In genomic region chr10:85184964-85185608, GRCm38 (mm10) we compare ENCODE assay signal across 8 mouse cellular contexts. TPM values are rescaled to one million over a fixed set of nuclear protein-coding genes. Genes with fewer than 3 reads are reported as not detected.
DNase-seq lines count a peak whose midpoint lies in the region; ATAC-seq and TF ChIP-seq lines count a peak whose summit lies in the region.

Gene Cry1, minus strand, starts transcription at chr10:85185064.

- TF ChIP-seq CTCF in embryonic fibroblast, embryonic 13.5 days (IDR thresholded peaks at IDR 0.05; ENCODE audit: borderline replicate concordance, insufficient read depth, low read length) = no peak
- TF ChIP-seq CTCF in spleen, adult 2 months (IDR thresholded peaks at IDR 0.05; ENCODE audit: extremely low read depth, insufficient read depth, insufficient read length, insufficient replicate concordance) = no peak

- DNase-seq in A20 (ENCODE audit: low read depth, low spot score) = peak; percentile 98
- DNase-seq in brain, adult 2 months (ENCODE audit: low read depth, low spot score) = peak; percentile 98
- peak; percentile 97 for DNase-seq in heart, embryonic 10.5 days (ENCODE audit: low spot score)
- DNase-seq in limb, embryonic 14.5 days (ENCODE audit: low spot score) = peak; percentile 97
- peak; percentile 90 to 97 for DNase-seq in spleen, adult 2 months (ENCODE audit: low read depth in 1 of 2, low spot score in 2 of 2)

- no peaks in the 10 kb centered on the region for H3K36me3 ChIP-seq in heart, embryonic 10.5 days
- H3K36me3 ChIP-seq in kidney, embryonic 14.5 days (ENCODE audit: control insufficient read depth, insufficient read depth, low read length) = no peaks in the 10 kb centered on the region
- no peaks in the 10 kb centered on the region for H3K36me3 ChIP-seq in limb, embryonic 14.5 days (ENCODE audit: control insufficient read depth, insufficient read depth, low read length)
- no peaks in the 10 kb centered on the region for H3K36me3 ChIP-seq in midbrain, embryonic 16.5 days (ENCODE audit: control insufficient read depth, insufficient read depth, low read length)
- H3K36me3 ChIP-seq in spleen, adult 2 months (ENCODE audit: control insufficient read depth, insufficient read depth, low read length) = no peaks in the 10 kb centered on the region

- peak; percentile 83 for TF ChIP-seq POLR2A in embryonic fibroblast, embryonic 13.5 days (IDR thresholded peaks at IDR 0.05; ENCODE audit: low read depth, low read length)
- TF ChIP-seq POLR2A in limb, embryonic 14.5 days (IDR thresholded peaks at IDR 0.05; ENCODE audit: borderline replicate concordance, extremely low read depth, insufficient read depth, insufficient read length) = peak; percentile 82; the same call in 1 of the 2 replicates
- TF ChIP-seq POLR2A in spleen, adult 2 months (IDR thresholded peaks at IDR 0.05; ENCODE audit: low read depth, low read length) = peak; percentile 66

- H3K4me2 ChIP-seq in kidney, embryonic 14.5 days (replicated peaks; ENCODE audit: low read depth, low read length) = peak within 1 kb of the TSS; percentile 93
- H3K4me2 ChIP-seq in limb, embryonic 14.5 days (replicated peaks; ENCODE audit: low read depth, low read length, severe bottlenecking) = peak within 1 kb of the TSS; percentile 73
- H3K4me2 ChIP-seq in midbrain, embryonic 16.5 days (ENCODE audit: low read length) = peak within 1 kb of the TSS; percentile 94

- H3K27me3 ChIP-seq in heart, embryonic 10.5 days (ENCODE audit: insufficient read depth, poor library complexity, severe bottlenecking) = no peaks in the 10 kb centered on the region
- H3K27me3 ChIP-seq in kidney, embryonic 14.5 days (ENCODE audit: control insufficient read depth, insufficient read depth, low read length) = no peaks in the 10 kb centered on the region
- H3K27me3 ChIP-seq in limb, embryonic 14.5 days (ENCODE audit: control insufficient read depth, insufficient read depth, low read length) = no peaks in the 10 kb centered on the region
- no peaks in the 10 kb centered on the region for H3K27me3 ChIP-seq in midbrain, embryonic 16.5 days (ENCODE audit: control insufficient read depth, insufficient read depth, low read depth, low read length)
- H3K27me3 ChIP-seq in spleen, adult 2 months (ENCODE audit: control insufficient read depth, insufficient read depth, low read length) = no peaks in the 10 kb centered on the region

- H3K27ac ChIP-seq in embryonic fibroblast, embryonic 13.5 days (ENCODE audit: insufficient read depth, low read length) = 0 out of 2 replicates have a peak within 1 kb of the TSS, but pooled peaks have one; percentile 28
- peak within 1 kb of the TSS; percentile 97 for H3K27ac ChIP-seq in heart, embryonic 10.5 days
- peak within 1 kb of the TSS; percentile 85 for H3K27ac ChIP-seq in kidney, embryonic 14.5 days (ENCODE audit: low read depth, low read length)
- peak within 1 kb of the TSS; percentile 88 for H3K27ac ChIP-seq in limb, embryonic 14.5 days (replicated peaks; ENCODE audit: low read depth, low read length)
- peak within 1 kb of the TSS; percentile 95 for H3K27ac ChIP-seq in midbrain, embryonic 16.5 days (ENCODE audit: low read length)
- peak within 1 kb of the TSS; percentile 100 for H3K27ac ChIP-seq in spleen, adult 2 months (ENCODE audit: insufficient read depth, low read length)

- under 1% methylated on average over 73 of the region's 75 CpGs for WGBS in heart, embryonic 10.5 days
- 1% methylated on average over 57 of the region's 75 CpGs for WGBS in kidney, embryonic 14.5 days
- WGBS in limb, embryonic 14.5 days = 0% methylated on average over 45 of the region's 75 CpGs
- under 1% methylated on average over 67 of the region's 75 CpGs for WGBS in midbrain, embryonic 16.5 days
- WGBS in spleen, adult 2 months = under 1% methylated on average over 70 of the region's 75 CpGs

- peak within 1 kb of the TSS; percentile 88 for H3K4me3 ChIP-seq in embryonic fibroblast, embryonic 13.5 days (ENCODE audit: insufficient read depth, low read length)
- peak within 1 kb of the TSS; percentile 78 for H3K4me3 ChIP-seq in heart, embryonic 10.5 days
- peak within 1 kb of the TSS; percentile 87 for H3K4me3 ChIP-seq in kidney, embryonic 14.5 days (ENCODE audit: low read length)
- peak within 1 kb of the TSS; percentile 89 for H3K4me3 ChIP-seq in limb, embryonic 14.5 days (replicated peaks; ENCODE audit: low read length)
- H3K4me3 ChIP-seq in midbrain, embryonic 16.5 days (ENCODE audit: low read depth, low read length) = peak within 1 kb of the TSS; percentile 96
- peak within 1 kb of the TSS; percentile 99 for H3K4me3 ChIP-seq in spleen, adult 2 months (ENCODE audit: extremely low read depth, insufficient read depth, insufficient read length)

- peak within 1 kb of the TSS; percentile 82 for H3K9ac ChIP-seq in kidney, embryonic 14.5 days (ENCODE audit: low read depth, low read length)
- H3K9ac ChIP-seq in limb, embryonic 14.5 days (ENCODE audit: low read depth, low read length, severe bottlenecking) = peak within 1 kb of the TSS; percentile 79
- peak within 1 kb of the TSS; percentile 80 for H3K9ac ChIP-seq in midbrain, embryonic 16.5 days (ENCODE audit: low read depth, low read length)

- H3K4me1 ChIP-seq in embryonic fibroblast, embryonic 13.5 days (ENCODE audit: control insufficient read depth, insufficient read depth, low read length) = no peaks in the 10 kb centered on the region; the same call in 1 of the 2 replicates
- H3K4me1 ChIP-seq in heart, embryonic 10.5 days = peaks cover 14% of the 10 kb centered on the region
- peaks cover 14% of the 10 kb centered on the region for H3K4me1 ChIP-seq in kidney, embryonic 14.5 days (ENCODE audit: control insufficient read depth, insufficient read depth, low read length)
- peaks cover 5% of the 10 kb centered on the region; the same call in 1 of the 2 replicates for H3K4me1 ChIP-seq in limb, embryonic 14.5 days (ENCODE audit: control insufficient read depth, insufficient read depth, low read length)
- H3K4me1 ChIP-seq in midbrain, embryonic 16.5 days (ENCODE audit: control insufficient read depth, insufficient read depth, low read length) = peaks cover 17% of the 10 kb centered on the region
- H3K4me1 ChIP-seq in spleen, adult 2 months (ENCODE audit: control insufficient read depth, insufficient read depth, insufficient read length) = no peaks in the 10 kb centered on the region; the same call in 1 of the 2 replicates

- peak; percentile 97 for ATAC-seq in kidney, embryonic 14.5 days (ENCODE audit: low FRiP score, low TSS enrichment)
- peak; percentile 97 for ATAC-seq in limb, embryonic 14.5 days (ENCODE audit: low FRiP score, low read depth)
- ATAC-seq in midbrain, embryonic 16.5 days = peak; percentile 96

- H3K9me3 ChIP-seq in heart, embryonic 10.5 days = no peaks in the 10 kb centered on the region
- no peaks in the 10 kb centered on the region for H3K9me3 ChIP-seq in kidney, embryonic 14.5 days (ENCODE audit: control insufficient read depth, low read length)
- H3K9me3 ChIP-seq in limb, embryonic 14.5 days (ENCODE audit: control insufficient read depth, low read length) = no peaks in the 10 kb centered on the region
- no peaks in the 10 kb centered on the region for H3K9me3 ChIP-seq in midbrain, embryonic 16.5 days (replicated peaks; ENCODE audit: control insufficient read depth, low read length, poor library complexity, severe bottlenecking)

RNA-seq across cellular contexts. Expression of gene Cry1, which starts in this region (rescaled TPM):
- 7.4 and 14.5 TPM in 2 replicates for polyA plus RNA-seq in embryonic fibroblast, embryonic 13.5 days (2011; ENCODE audit: insufficient read length, low read depth, missing spikeins)
- polyA plus RNA-seq in heart, embryonic 10.5 days (2016; fragmentation: Nextera tagmentation; extraction: Ambion mirVana) = 18.6 and 21.1 TPM in 2 replicates
- 17.2 and 33.2 TPM in 2 replicates for polyA plus RNA-seq in kidney, embryonic 14.5 days (2014; fragmentation: Nextera tagmentation; extraction: Ambion mirVana)
- 18.2 and 18.6 TPM in 2 replicates for polyA plus RNA-seq in limb, embryonic 14.5 days (2012; rRNA removed)
- 32.3 and 35.4 TPM in 2 replicates for polyA plus RNA-seq in limb, embryonic 14.5 days (2014; fragmentation: Nextera tagmentation; extraction: Ambion mirVana)
- polyA plus RNA-seq in midbrain, embryonic 16.5 days (2015; fragmentation: Nextera tagmentation; extraction: Ambion mirVana) = 41.8 and 43.5 TPM in 2 replicates
- 4.8 and 9.2 TPM in 2 replicates for polyA plus RNA-seq in spleen, adult 2 months (2012; rRNA removed)

Comparison
In these comparisons a context has a peak if more than half of its experiments do, and no peak if none do; other contexts are left out.
1. Peak in every context shown above with its lines: DNase-seq, ATAC-seq, H3K4me3 ChIP-seq and H3K27ac ChIP-seq.
2. H3K27ac ChIP-seq: peak in every context shown above with its lines; median percentile 100 in spleen, adult 2 months; 97 in heart, embryonic 10.5 days; 95 in midbrain, embryonic 16.5 days; 88 in limb, embryonic 14.5 days; 85 in kidney, embryonic 14.5 days; 28 in embryonic fibroblast, embryonic 13.5 days.